Mouse (Mus musculus) liver, embryonic 14 days (tissue): Measurements from ENCODE around the gene Slitrk4. TPM values are rescaled to one million over a fixed set of nuclear protein-coding genes. Genes with fewer than 3 reads are reported as not detected.

ENCODE experiments used
- polyA plus RNA-seq: library from polyadenylated mRNA; depleted of rRNA; stranded (reverse); fragments of >200 nt; gene quantifications from 2 replicates; pipeline ENCODE4 v1.2.3, GENCODE M21; 2012; rRNA removed

Slitrk4 gene
- 0.02 and 0.03 TPM in 2 replicates for polyA plus RNA-seq

DNA sequence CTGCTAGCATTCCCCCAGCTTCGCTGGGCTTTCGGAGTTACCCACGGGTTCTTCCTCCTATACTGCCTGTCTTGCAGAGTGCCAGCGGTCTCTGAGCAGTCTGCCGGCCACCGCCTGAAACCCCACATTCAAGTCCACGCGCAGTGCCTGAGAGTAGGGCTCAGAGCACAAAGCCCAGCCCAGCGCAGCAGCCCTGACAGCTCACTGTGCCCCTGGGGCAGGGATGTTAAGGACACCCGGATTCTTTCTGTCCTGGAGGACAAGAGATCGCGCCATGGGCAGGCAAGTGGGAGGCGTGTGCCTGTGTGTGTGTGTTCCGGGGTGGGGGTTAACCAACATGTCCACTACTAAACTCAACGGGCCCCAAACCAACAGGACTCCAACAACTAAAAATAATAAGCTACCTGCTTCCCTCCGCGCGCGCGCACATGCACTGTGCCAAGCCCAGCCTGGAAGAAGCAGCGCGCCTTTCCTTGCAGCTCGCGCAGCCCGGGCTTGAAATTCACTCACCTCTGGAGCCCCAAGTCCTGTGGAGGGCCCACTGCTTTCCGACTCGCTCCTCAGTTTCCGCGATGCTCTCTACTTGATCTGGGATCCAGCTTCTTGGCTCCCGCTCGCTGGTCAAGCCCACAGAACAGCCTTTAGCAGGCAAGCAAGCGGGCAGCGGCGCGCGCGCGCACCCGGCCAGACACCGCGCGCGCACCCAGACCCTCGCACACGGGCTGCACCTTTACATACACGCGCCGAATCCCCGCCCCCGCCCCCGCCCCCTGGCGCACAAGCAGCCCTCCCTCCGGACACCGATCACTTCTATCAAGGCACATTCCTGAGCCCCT lies at the start of gene Slitrk4:
TSS of gene Slitrk4 (minus strand) at position 707 of the 836 bp plus-strand sequence.

Other genes starting within 250 kb of the Slitrk4 start
- gene Gm6760, start 124.8 kb downstream of the Slitrk4 start, polyA plus RNA-seq = not detected in 2 replicates
- gene 3830417A13Rik, start 103.4 kb downstream of the Slitrk4 start, polyA plus RNA-seq = 0.02 TPM in 2 replicates